Mouse (Mus musculus) spleen, adult 2 months (tissue): ENCODE results near the gene Bod1.

ENCODE experiments used
- CTCF ChIP-seq: fragments of 200-500 bp; IDR thresholded peaks from 2 replicates; pipeline ENCODE4 v1.5.1; 2011; ENCODE audit warnings: mild to moderate bottlenecking, inconsistent platforms; ENCODE audit not compliant: insufficient read depth, insufficient read length, insufficient replicate concordance; ENCODE audit errors: extremely low read depth
- POLR2A ChIP-seq: fragments of 200-500 bp; IDR thresholded peaks from 2 replicates; pipeline ENCODE4 v1.6.1; 2011; ENCODE audit warnings: low read depth, low read length, inconsistent platforms

DNA sequence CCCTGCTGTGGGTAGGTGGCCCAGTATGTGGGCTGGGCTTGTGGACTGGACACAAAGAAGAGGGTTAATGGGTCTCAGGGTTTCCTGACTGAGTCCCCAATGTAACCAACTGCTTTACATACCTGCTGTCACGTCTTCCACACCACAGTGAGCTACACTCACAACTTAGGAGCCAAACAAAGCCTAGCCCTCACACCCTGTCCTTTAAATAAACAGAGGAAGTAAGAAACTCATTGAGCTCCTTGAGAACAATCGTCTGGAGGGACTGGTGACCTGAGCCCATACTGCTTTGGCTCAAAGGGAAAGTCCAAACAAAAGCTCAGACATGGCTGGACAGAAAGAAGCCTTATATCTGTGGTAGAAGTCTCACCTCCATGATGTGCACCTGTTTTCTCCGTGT, 27.8 kb upstream of the Bod1 start:
- TF ChIP-seq CTCF (no peak), POLR2A (no peak)
